Mouse (Mus musculus): ENCODE results near the gene 4930507D05Rik.

DNA sequence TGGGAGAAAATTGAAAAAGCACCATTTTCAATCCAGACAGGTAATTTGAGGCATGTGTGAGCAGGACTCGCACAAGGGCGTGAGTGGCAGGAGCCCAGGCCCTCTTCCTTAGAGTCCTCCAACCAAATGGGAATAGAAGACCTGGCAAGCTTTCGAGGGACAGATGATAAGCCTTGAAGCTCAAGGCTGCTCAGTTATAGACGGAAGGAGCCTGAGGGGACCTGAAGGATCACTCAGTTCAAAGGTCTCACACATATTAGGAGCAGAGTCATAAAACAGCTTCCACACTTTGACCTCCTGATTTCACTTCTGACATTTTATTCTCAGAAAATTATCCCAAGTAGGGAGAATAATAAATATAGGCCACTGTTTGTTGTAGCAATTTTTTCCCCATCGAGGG, 29.9 kb upstream of the 4930507D05Rik start:
- TF ChIP-seq CTCF (IDR thresholded peaks at IDR 0.05; ENCODE audit: borderline replicate concordance, insufficient read depth, low read depth, low read length) (no peak), POLR2A (IDR thresholded peaks at IDR 0.05; ENCODE audit: borderline replicate concordance, insufficient read depth, low read length) (no peak)
